Mouse (Mus musculus) cerebellum, postnatal 10 days (tissue): ENCODE results near the gene Dusp23.

Experiments
- DNase-seq, 2 experiments: peaks; one replicate each; pipeline ENCODE4 v3.0.0; 2021; ENCODE audit warnings: mixed read lengths in 2 of 2

The Dusp23 gene

DNA sequence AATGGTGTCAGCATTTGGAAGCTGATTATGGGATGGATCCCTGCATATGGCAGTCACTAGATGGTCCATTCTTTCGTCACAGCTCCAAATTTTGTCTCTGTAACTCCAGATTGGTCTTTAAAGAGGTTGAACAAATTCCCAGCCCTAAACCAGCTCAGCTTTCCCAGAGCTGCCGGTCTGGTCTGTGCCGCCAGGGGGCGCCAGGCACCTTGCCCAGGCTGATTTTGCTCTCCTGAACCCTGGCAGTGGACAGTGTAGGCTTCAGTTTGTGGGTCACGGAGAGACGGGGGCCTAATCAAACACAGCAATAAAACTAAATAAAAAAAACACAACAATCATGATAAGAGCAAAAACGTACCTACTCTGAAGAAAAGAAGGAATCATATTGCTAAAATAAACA, 13.5 kb downstream of the Dusp23 start:
- peak; percentile 86 to 89 for DNase-seq

DNA sequence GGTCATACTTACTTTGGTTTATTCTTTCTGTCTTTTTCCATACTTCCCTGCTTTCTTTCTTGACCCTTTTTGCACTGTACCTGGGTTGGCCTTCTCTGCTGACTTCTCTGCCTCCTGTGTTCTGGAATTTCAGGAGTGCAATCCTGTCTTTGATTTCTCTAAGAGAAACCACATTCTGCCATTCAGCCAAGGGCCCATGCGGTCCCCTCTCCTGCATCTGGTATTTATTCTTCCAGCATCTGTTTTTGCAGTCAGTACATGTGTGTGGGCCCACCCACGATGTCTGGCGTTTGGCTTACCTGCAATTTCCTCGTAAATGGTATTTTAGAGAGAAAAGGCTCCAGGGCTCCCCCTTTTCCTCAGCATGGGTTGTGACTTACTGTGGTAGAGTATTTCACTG, 14.6 kb downstream of the Dusp23 start:
- DNase-seq = no peak

- DNase-seq = peak in 1 of 2 experiments; percentile 14
Observed at GRCm38 (mm10) chr1:172617365-172618076, 15.2 kb downstream of the Dusp23 start.

DNA sequence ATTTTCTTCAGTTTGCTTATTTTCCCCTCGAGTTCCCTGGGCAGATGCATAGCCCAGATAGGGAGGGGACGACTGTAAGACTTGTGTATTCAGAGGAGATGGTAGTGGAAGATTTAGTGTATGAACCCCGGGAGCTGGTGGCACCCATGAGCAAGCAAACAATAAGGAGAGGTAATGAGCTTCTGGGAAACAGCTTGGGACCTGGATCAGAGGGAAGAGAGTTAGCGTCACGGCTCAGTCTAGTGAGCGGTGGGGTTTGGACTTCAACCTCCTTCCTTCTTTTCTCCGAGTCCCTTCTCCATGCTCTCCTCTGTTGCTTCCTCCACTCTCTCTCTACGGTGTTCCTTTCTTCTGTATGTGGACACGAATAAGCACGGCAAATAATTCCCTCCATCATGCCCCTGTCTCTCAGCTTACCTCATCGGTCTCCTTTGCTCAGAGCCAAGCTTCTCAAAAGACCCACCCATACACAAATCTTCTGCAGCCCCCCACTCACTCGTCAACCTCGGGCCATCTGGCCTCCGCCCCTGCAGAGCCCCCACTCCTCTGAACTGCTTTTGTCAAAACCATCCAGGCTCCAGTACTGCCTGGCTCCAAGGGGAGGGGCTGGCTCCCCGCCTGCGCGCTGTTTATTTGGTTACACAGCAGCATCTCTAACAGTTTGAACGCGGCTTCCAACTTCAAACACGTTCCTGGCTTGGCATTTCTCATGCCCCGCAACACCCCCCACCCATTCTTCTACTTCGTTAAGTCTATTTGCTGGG, 16.0 kb downstream of the Dusp23 start:
- peak; percentile 74 to 79 for DNase-seq

DNA sequence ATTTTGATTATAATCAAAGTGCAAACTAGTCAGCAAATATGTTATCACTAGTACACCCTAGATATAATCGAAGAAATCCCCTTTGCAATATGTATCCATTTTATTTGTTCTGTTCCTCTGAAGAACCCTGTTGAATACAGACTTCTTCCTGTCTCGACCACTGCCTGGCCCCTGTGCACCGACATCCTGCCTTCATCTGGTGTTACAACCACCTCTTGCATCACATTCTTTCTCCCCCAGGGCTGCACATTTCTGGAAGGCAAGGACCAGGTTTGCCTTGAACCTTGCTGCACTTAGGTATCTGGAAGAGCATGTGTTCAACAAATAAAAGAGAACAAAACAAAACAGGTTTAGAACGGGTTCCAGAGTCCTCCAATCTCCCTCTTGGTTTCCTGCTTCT, 17.4 kb downstream of the Dusp23 start:
- no peak for DNase-seq

DNA sequence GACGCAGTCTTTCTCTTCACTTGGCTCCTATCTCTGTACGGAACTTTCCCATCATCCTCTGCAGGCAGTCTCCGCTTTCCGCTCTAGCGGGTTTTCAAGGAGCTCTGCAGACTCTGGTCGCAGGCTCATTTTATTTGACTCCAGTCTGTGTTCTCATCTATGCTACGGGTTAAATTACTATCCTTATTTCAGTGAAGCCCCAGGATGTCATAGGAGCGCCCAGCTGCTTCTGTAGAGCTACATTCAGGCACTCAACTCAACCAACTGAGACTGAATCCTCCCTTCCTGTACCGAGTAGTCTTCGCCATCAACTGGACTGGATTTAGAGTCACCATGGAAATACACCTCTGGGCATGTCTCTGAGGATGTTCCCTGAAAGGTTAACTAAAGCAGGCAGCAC, 18.1 kb downstream of the Dusp23 start:
- DNase-seq = no peak

DNA sequence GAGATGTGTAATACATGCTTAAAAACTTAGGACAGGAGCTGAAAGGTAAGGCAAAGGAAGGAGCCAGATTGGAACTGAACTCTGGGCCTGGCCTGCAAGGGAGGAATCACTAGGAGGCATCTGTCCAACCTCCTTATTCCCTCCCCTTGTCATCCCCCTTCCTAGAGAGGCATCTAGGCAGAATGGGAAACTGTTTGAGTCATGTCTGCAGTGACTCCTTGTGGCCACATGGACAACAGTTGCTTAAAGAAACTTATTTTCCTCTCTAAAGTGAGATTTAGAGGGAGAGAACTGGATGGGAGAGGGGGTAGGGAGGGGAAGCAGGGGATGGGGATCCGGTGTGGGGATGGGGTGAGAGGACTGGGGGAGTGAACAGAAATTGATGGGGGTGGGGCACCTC, 20.0 kb downstream of the Dusp23 start:
- no peak for DNase-seq

GRCm38 (mm10) chr1:172611304-172611703, 21.5 kb downstream of the Dusp23 start:
- no peak for DNase-seq

- DNase-seq = no peak
Observed at GRCm38 (mm10) chr1:172602326-172602725, 30.4 kb downstream of the Dusp23 start, which contains the start of gene Fcrl6. TSS of gene Fcrl6 (minus strand) at chr1:172602551.

DNA sequence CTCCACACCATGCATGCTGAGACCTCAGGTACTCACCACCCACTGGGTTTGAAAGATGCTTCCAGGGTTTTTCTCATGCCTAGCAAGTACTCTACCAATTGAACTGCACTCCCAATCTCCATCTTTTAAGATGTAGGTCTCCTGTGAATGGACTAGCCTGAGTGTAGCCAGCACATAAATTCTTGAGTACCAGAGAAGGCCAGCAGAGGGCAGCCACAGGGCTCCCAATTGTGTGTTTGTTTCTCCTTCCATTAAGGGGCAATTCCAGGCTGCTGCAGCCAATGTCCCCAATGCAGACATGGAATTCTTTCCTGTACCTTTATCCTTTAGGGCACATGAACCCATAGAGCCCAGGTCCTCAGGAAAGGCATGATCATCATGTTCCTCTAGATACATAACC, 38.3 kb downstream of the Dusp23 start:
- peak; percentile 76 to 79 for DNase-seq

- DNase-seq = no peak
Observed at GRCm38 (mm10) chr1:172593956-172594355, 38.8 kb downstream of the Dusp23 start.

DNA sequence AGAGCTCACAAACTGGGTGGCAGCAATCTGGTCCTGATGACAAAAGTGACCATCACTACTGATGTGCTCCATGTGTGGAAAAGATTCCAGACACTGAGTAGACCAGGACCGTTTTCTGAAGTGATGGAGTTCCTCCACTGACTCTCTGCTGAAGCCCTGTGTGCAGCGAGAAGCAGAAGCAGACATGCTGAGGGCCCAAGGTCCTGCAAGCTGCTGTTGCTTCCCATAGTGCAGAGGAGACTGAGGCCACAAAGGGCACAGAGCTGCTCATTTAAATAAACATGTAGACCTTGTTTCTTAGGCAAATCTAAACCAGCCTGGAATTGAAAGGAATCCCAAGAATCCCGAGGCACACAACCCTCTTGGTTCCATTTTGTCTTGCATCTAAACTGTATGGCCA, 39.4 kb downstream of the Dusp23 start:
- no peak for DNase-seq

GRCm38 (mm10) chr1:172590385-172590784, 42.4 kb downstream of the Dusp23 start, which contains the start of gene Slamf8:
TSS of gene Slamf8 (minus strand) at chr1:172590568.
- peak; percentile 10 to 15 for DNase-seq

DNA sequence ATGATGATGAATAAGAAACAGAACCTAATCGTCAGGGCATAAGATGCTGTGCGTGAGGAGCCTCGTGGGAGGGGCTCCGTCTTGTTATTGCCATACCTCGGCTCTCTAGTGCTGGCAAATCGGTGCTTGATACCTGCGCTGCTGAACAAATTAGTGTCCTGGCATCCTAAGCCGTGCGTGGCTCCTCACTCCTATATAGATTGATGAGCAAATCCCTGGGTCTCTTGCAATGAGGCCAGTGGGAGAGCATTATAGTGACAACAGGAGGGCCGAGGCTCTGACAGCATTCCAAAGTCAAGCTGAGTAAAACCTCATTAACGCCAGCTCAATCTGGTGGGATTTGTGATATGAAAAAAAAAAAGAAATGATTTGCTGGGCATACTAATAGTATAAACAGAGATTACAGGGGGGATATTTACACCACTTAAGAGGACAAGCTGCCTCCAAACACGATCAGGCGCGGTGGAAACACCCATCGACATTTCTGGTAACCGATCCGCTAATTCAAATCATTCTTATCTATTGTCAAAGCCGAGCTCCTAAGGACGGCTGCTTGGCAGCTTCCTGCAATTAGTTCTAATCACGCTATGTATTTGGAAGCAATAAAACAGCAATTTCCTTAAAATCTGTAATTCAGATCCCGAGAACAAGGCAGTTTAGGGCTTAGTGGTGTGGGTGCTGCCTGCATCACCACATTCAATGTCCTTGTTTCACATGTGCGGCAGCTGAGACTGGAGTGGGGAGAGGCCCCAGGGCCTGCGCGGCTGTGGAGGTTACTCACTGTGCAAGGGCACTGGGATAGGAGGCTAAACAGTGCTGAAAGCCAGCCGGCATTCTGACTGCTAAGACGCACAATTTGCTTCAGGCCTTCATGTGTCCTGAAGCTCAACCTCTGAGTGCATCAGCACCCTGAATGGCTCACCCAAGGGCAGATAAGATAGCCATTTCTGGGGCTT, 46.9 kb downstream of the Dusp23 start:
- DNase-seq = peak; percentile 38 to 40

- DNase-seq = no peak
Observed at GRCm38 (mm10) chr1:172585026-172585425, 47.7 kb downstream of the Dusp23 start.

DNA sequence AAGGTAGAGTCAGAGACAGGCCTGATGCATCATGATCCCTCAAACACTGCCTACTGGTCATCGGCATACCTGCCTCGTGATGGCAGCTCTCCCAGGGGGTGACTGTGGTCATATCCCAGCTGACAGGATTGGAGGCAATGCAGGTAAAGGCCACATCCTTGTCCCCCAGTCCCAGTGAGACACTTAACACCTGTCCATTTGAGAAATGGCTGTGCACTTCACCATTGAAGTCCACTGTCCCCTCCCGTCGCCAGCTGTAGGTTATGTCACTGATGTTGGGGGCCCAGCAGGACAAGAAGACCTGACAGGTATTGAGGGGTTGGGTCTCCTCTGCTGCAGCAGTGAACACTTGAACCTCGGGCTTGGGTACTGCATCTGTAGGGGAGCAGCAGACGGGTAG, 48.5 kb downstream of the Dusp23 start:
- DNase-seq = no peak

- no peak for DNase-seq
Observed at GRCm38 (mm10) chr1:172582436-172582835, 50.3 kb downstream of the Dusp23 start.
